Mouse (Mus musculus) MEL-GATA-1-ER (cell line): Measurements from ENCODE around the gene Tut1.
A peak's percentile ranks its signal among the peaks of the same experiment; 100 is the strongest.

Source experiments
- DNase-seq: peaks from one replicate; pipeline ENCODE4 v3.0.0-alpha.2; 2012; ENCODE audit warnings: low read depth; ENCODE audit errors: extremely low read depth

Tut1 gene

DNA sequence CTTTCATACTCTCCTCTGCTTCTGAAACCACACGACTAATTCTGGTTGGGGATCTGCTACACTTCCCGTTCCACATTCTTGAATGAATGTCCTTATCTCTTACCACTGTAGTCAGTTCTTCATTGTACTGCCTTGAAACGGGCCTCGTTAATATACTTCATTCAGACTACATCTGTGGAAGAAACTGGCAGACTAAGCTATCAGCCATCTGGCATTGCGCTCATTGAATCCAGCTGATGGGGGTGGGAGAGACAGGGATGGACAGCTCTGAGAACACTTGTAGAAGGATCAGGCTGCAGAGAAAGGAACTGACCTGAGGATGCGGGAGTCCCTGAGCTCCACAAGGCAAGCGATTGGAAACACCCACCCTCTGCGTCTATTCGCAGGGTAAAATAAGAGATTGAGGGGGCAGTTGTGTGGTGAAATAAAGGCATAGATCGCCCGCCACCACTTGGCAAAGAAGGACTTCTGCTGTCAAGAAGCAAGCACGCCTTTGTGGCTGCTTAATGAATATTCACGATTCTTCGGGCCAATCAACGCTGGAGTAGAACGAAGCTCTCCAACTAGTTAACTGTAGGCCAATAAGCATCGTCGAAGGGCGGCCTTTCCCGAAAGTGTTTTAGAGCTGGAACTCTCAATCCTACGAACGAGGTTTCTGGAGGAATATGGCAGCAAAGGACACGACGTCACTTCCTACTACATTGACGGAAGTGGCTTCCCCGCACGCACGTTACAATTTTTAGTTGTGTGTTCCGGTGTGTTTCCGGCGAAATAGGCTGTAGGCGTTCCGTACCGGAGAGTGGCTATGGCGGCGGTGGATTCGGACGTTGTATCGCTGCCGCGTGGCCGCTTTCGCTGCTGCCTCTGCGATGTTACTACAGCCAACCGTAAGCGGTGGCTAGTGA, at the start of gene Tut1:
Tut1 (plus strand) TSS at position 713 of the 905 bp plus-strand sequence.
- peak; percentile 99 for DNase-seq

DNA sequence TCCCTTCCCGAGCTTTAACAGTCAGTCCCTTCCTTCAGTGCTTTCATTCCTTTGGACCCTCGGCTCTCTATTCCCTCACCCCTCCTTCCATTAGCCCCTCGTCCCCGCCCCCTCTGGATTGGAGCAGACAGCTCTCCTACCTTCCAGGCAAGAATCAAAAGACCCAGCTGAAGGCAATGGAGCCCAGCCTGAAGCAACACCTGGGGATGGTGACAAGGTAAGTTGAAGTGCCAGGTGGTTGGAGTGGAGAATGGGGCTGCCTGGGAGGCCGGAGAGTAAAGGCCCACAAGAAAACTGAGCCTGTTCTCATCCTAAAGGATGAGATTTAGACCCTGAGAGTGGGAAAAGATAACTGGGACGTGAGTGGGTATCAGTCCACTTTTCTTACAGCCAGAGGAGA, 45.1 kb upstream of the Tut1 start:
- DNase-seq, result no peak

DNA sequence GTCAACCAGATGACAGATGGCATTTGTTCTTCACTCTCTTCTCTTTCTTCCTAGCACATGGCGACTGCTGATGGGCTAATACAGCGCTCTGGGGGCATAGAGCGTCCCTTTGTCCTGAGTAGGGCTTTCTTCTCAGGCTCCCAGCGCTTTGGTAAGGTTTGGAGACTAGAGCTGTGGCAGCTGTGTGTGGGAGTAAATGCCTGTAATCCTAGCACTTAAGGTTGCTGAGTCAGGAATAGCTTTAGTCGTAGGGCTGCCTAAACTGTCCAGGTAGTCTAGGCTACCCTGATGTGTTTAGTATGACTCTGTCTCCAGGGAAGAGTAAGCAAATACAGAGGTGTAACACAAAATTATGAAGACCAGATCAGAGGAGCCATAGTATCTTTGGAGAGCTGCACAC, 41.8 kb upstream of the Tut1 start:
- no peak for DNase-seq

DNA sequence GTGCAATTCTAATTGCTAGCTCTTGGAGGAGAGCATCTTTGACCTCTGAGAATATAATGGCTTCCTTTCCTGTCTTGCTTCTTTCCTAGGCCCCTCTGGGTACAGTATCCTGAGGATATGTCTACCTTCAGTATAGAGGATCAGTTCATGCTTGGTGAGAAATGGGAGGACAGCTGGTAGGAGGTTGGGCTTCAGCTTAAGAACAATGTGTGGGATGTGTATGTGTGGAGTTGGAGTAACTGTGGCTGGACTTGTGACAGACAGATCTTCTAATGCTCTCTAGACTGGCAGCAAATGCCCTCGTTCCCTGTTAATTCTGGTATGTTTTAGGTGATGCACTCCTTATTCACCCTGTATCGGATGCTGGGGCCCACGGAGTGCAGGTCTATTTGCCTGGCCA, 39.4 kb upstream of the Tut1 start:
- DNase-seq, result no peak

DNA sequence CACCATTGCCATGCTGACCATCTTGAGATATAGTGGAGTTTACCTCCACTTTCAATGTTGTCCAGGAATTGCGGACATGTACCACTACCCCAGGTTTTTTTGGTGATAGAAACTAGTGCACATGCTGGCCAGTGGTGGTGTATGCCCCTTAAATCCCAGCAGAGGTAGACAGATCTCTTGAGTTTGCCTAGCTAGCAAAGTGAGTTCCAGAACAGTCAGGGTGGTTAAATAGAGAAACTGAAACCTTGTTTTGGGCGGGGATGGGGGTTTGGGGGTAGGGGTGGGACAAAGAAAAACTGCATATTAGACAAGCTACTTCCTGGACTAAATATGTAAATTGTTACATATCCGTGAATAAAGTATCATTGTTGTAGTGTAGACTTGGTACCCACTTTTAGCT, 34.6 kb upstream of the Tut1 start:
- no peak for DNase-seq

DNA sequence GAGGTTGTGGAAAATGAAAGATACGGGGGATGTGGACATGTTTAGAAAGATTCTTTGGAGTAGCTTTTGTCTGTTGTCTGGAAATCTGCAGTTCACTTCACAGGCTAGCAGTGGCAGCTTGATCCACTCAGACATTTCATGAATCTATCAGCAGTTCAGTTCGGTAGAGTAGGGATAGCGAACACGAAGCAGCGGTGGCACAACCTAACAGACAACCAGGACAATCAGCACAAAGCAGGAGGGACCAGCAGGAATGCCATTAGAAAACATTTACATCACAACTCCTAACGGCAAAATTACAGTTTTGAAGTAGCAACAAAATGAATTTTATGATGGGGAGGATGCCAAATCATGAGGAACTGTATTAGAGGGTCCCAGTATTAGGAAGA, 34.0 kb upstream of the Tut1 start:
- DNase-seq, result no peak

DNA sequence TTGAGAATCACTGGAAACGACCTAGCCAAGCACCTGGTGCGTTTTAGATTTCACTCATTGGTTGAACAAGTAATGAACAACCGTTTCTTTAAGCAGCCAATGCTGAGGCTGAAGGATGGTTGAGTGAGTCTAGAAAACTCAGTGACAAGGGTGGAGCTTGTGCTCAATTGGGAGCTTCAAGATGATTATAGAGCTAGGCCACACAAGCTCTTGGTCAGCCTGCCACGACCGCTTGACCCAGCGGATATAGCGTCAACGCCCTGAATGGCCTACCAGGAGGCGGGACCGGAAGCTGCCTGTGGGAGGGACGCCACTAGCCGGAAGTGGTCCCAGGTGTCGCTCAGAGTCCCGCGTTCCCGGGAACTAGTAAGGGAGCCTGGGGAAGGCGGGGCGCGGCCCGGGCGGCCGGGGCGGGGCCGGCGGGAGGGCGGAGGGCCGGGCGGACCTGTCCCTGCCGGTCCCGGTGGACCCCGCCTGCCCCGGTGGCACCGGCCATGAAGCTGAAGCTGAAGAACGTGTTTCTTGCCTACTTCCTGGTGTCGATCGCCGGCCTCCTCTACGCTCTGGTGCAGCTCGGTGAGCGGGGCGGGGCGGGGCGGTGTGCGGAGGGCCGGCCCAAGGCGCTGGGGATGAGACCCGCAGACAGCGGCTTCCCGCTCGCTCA, 33.4 kb upstream of the Tut1 start, which contains the start of gene B3gat3:
B3gat3 (plus strand) TSS at position 302 of the 664 bp plus-strand sequence.
- DNase-seq, result no peak

DNA sequence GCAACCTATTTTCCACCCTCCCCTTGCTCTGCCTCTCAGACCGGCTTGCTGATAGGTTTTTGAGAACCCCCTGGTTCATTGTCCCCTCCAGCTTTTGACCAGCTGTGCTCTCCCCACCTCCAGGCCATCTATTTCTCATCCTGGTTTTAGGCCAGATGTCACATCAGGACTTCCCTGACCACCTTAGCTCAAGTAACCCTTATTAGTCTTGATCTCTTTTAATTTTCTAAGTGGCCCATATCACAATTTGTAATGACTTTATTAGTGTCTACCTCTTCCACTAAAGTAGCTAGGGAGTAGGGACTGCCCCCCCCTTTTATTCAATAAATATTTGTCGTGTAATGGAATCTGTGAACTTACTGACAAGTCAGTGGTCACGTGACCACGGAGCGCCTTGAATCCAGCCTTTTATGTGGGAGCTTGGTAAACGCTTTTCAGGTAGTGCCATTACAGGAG, 32.8 kb upstream of the Tut1 start:
- no peak for DNase-seq

DNA sequence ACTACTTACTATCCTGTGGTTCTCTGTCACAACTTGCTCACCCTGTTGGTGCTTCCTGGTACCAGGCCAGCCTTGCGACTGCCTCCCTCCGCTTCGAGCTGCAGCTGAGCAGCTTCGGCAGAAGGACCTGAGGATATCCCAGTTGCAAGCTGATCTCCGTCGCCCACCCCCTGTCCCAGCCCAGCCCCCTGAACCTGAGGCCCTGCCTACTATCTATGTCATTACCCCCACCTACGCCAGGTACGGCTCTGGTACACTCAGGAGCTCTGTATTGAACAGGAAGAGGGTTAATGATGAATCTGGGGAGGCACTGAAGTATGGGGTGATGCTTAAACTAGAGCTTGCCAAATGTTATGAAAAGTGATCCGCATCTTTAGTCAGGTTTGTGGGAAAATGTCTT, 31.9 kb upstream of the Tut1 start:
- DNase-seq, result no peak

DNA sequence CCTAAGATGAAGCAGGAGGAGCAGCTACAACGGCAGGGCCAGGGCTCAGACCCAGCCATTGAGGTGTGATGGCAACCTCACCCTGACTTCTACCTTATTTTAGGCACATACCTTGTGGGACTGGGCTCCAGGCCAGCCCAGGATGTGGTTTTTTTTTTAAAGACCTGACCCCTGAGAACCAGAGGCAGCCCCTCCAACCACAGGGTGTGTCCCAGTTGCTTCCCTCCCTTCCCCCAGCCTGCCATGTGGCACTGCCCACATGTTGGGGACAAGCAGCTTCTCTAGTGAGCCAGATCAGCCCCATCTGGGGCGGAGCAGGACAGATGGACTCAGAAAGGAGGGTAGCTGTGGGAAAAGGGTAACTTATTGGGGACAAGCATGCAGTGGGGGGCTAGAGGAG, 26.9 kb upstream of the Tut1 start:
- no peak for DNase-seq

DNA sequence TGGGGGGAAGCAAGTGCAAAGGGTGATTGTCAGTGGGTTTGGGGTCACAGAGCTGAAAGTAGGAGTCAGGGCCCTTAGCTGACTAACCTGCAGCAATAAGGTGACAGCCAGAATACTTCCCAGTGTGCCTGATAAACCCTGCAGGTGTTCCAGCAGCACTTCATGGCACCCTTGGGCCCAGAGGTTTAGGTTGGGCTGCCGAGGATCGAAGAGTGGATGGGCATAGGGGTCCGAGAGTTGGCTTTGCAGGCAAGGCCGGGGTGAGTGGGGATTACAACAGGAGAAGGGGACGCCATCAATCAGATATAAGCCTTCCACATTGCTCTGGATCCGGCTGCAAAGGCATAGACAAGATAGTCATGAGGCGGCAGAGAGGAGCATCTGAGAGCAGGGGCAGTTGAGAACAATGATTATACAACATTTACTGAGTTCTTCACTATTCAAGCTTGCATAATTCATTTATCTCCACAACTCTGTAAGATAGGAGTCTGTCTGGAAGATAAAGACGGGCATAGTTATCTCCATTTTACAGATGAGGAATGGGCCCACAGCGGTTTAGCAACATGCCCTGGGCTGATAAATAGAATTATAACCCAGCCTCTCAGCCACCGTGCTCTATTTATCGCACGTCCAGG, 25.6 kb upstream of the Tut1 start:
- DNase-seq, result no peak

DNA sequence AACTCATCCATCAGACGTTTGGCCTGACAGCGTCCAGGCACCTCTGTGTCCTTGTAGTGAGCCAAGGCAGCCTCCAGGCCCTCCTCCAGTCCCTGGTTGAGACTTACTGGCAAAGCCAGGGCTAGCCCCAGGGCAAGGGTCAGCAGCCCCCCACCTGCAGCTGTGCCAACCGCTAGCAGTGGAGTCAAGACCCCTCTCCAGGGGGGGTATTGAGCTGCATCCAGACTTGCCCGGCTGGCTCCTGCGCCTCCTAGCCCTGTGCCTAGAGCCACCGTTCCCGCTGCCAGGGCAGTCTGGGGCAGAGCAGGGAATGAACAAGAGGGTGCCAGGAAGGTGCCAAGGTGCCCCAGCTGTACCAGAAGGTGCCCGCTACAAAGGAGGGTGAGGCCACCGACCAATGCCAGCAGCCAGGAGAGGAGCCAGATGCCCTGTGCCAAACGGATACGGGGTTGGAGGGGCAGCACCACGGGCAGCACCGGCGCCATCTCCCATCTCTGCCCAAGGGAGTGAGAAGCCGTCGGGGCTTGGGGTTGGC, 24.9 kb upstream of the Tut1 start:
- DNase-seq, result no peak

DNA sequence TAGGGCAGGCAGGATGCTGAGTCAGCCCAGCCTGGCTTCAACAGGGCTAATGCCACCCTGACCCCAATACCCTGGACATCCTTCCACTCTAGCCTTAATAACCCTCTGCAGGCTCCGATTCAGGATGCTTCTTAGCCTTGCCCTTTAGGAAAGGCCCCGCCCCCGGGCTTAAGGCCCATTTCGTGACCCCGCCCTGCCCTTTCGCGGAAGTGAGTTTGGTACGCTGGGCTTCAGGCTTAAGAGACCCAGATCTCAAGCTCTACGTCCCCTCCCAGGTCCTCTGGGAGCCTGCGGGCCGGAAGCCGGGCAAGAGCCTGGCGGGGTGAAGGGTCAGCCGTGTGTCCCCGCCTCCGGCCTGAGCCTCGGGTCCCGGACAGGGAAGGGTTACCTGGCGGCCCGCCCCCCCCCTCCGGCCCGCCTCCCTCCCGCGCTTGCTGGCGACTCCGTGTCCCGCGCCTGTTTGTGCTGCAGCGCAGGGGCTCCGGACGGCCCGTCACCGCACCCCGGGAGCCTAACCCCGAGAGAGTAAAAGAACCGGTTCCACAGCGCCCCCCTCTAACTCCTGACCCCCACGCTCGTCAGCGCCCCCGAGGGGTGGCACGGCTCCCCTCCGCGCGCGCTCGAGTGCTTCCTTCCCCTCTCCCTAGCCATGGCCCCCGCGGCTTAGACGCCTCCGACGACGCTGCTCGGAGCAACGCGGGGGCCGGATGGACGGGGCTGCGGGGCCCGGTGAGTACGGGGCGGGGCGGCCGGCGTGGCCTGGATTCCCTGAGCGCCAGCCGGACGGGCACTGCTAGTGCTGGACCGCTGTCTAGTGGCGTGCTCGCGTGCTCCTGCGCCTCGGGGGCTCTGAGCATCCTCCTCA, 24.2 kb upstream of the Tut1 start, which contains the start of the genes Rom1 and Eml3:
Rom1 (minus strand) TSS at position 133 of the 865 bp plus-strand sequence.
Eml3 (plus strand) TSS at position 329 of the 865 bp plus-strand sequence.
- no peak for DNase-seq

DNA sequence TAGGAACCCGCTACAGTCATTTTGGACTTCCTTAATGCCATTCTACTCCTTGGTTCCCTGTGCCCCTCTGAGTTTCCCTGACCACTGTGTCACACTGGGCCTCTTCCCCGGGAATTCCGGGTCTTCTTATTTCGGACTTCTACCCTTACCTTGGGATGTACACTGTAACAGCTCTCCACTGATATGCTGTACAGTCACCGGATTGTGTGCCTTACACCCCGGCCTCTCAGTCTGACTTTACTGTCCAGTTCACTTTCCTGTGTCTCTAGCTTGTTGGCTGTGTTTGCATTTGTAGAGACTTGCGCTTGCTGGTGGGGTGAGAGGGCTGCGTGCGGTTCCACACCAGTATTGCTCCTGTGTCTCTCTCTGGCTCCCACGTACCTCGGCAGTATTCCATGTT, 23.5 kb upstream of the Tut1 start:
- DNase-seq, result no peak

DNA sequence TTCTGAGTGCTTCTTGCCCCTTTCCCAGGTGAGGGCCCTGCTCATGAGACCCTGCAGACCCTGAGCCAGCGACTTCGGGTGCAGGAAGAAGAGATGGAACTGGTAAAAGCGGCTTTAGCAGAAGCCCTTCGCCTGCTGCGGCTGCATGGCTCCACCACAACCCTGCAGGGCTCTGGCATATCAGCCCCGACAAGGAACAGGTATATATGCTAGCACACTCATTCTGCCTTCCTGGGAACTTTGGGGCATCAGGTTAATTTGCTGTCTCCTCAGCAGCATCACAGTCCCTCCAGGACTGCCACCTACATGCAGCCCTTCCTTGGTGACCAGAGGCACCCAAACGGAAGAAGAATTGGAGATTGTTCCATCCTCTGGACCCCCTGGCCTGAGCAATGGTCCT, 22.9 kb upstream of the Tut1 start:
- no peak for DNase-seq

DNA sequence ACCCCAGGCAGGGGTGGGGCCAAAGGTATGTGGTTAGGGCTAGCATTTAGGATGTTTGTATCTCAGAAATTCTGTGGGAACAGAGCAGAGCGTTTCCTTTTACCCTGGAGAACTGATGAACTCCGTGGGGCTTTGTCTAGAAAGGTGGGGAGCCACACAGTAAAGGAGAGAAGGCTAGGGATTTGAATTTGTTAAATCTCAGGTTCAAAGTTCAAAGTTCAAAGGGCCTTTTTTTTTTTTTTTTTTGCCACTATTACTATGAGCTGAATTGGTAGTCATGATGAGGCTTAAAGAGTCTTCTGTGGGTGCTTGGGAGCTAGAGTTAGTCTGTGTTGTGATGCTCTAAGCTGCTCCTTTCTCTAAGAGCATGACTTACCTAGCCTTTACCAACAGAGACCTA, 16.9 kb upstream of the Tut1 start:
- no peak for DNase-seq

DNA sequence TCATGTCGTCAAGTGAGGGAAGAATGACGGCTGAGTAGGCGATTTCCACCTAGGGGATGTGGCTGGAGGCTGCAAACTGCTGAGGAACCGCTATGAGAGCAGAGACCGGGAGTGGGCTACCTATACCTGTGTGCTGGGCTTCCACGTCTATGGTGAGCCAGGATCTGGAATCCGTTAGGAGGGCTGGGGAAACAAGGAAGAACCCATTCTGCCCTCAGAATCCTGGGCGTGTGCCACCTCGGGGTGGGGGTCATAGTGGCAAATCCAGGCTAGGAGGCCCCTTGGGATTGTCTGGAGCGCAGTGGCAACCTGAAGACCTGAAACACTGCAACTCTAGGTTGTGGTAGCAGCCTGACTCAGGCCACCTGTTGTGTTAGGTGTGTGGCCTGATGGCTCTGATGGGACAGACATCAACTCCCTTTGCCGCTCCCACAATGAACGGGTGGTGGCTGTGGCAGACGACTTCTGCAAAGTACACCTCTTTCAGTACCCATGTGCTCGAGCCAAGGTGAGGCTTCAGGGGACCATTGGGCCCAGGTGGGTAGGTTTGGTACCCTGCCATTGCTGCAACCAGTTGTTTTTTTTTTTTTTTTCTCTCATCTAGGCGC, 13.0 kb upstream of the Tut1 start:
- no peak for DNase-seq

DNA sequence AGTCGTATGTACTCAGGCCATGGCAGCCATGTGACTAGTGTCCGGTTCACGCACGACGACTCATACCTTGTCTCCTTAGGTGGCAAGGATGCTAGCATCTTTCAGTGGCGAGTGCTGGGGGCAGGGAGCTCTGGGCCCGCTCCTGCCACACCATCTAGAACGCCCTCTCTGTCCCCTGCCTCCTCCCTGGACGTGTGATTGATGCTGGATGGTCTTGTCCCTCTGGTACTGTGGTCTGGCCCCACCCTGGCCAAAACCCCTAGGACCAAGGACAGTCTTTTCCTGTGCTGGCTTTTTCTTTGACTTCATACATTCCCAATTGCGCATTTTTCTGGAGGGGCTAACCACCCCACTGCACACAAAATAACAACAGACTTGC, 12.5 kb upstream of the Tut1 start:
- no peak for DNase-seq

DNA sequence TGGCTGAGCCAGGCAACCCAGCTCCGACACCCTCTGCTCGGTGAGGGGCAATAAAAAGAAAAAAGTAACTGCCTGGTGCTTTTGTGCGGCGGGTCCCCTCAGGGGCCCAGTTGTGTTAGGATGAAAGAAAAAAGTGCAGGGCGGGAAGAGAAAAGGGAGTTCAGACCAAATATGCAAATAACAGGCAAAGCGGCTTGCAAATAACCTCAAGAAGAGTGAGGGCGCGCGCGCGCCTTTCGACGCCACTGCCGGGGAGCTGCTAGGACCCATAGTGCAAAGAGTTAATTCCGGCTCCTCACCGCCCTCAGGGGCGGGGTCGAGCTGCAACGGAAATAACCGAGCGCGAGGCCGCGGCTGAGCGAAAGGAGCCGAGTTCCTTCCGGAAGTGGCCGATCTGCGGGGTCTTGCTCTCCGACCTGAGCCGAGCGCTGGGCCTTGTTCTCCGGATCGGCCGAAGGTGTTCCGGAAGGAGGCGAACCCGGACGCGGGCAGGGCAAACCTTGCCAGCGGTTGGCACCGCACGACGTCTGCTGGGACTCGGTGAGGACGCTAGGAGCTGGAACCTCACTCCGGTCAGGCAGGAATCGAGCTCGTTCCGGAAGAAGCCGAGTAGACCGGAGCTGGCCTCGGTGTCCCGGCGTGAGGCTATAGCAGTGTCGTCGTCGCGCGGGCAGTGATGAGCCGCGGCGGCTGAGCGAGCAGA, 12.0 kb upstream of the Tut1 start, which contains the start of gene Mta2:
Mta2 (plus strand) TSS at position 361 of the 703 bp plus-strand sequence.
- DNase-seq, result peak; percentile 88
